Mouse (Mus musculus) B cell, adult 2 months (primary cell): ENCODE measurements around the gene March7.

ENCODE experiments used
- DNase-seq, 2 experiments: peaks; one replicate each; pipeline ENCODE4 v3.0.0; 2022

The March7 gene

DNA sequence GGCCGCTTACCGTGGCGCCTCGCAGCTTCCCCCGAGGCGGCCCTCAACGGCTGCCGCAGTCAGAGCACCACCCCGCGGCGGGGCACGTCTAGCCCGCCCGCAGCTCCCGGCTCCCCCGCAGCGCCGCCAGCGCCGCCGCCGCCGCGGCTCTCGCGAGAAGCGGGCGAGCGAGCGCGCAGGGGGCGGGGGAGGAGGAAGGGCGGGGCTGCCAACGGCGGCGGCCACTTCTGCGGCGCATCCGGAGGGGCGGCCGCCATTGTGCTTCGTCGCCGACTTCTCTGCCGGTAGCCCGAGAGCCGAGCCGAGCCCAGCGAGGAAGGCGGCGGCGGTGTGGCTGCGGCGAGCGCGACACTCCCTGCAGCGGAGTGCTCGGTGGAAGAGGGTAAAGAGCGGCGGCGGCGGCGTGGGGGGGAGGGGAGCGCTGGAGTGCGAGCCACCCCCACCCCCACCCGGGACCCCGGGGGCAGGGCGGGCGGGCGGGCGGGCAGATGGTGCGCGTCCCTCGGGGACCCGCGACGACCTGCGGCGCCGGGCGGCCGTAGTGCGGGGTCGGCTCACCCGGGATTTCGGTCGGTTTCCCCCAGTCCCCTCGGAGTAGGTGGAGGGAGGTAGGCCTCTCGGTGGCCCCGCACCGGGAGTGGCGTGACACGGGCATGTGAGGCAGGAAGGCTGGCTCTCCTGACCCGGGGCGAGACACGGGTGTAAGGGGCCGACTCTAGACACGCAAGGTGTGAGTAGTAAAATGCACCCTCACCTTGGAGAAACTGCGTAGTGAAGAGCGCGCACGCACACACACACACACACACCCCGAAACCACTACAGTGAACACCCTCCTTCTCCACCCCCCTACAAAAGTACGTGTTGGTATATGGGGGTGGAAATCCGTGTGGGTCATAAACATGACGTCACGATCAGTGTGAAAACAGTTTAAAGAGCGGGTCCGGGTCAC is at the start of gene March7, which contains the start of gene Baz2b:
TSS of gene March7 (plus strand) at position 185 of the 949 bp plus-strand sequence.
TSS of gene Baz2b (minus strand) at position 137 of the 949 bp plus-strand sequence.
- peak; percentile 92 to 95 for DNase-seq

DNA sequence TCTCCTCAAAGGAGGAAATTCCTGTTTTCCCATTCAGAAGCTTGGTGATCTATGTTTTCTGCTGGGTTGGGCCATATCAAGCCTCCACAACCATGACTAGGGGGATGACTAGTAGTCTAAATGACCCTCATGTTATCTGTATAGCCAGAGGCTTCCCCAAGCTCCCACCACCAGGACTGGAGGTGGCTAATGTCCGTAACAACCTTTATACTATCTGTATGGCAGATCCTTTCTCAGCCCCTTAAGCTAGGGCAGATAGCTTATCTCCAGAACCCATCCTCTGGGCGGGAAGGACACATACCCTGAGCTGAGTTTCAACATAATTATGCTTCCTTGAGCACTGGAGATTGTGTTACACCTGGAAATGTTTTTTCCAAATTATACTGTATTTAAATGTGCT is 45.9 kb upstream of the March7 start:
- DNase-seq = no peak

DNA sequence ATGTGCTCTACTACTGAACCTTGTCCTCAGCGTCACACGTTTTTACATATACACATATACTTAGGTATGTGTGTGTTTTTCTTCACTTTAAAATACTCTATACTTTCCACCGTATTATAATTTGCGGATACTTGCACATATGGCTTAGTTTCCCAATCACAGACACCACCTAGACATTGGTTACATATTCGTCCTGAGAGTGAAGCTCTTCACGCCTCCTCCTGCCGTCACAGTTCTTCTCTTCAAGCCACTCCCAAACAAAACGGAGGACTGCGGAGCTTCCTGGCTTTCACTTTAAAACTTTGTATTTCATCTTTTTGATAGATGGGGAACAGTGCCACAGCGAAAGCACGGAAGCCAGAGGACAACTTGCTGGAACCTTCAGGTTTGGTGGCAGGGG is 44.0 kb upstream of the March7 start:
- no peak for DNase-seq

DNA sequence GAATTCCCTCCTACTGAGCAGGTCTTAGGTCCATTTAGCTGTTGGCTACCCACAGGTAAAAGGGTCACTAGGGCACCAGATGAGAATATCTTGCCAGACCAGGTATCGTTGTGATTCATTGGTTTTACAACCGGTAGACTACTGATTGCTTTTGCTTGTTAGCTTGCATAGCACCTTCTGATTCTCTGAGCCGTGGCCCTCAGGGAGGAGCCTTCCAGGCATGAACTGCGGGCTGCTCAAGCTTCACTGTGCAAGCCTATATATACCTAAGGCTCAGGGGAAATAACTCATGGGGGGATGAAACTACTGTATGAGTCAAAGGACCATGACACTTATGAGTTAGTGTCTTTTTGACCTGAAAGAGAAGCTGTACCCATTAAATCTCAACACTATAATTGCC is 42.8 kb upstream of the March7 start:
- peak; percentile 27 to 49 for DNase-seq

DNA sequence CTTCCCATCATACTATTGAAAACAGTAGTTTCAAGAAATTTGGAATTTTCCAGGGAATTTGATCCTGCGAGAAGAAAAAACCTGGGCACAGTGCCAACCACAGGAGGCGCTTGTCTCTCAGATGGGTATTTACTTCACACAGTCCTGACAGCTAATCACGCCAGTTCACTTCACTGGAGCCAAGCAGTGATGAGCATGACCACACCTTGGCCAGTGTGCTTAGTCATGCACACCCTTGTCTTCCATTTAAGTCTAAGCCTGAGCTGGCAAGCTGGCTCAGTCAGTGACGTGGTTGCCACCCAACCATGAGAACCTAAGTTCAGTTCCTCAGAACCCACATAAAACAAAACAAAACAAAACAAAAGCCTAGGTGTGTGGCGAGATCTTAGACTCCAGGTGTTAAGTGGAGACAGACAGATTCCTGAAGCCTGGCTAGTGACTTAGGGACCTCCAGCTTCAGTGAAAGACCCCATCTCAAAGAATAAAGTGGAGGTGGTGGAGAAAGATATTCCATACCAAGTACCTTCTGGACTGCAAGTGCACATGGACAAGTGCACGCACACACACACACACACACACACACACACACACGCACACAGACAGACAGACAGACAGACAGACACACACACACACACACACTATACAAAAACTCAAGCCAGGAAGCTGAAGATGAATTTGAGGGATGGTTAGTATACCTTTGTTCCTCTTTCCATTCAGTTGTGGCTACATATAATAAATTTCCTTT is 37.7 kb upstream of the March7 start:
- DNase-seq = peak; percentile 75 to 79

DNA sequence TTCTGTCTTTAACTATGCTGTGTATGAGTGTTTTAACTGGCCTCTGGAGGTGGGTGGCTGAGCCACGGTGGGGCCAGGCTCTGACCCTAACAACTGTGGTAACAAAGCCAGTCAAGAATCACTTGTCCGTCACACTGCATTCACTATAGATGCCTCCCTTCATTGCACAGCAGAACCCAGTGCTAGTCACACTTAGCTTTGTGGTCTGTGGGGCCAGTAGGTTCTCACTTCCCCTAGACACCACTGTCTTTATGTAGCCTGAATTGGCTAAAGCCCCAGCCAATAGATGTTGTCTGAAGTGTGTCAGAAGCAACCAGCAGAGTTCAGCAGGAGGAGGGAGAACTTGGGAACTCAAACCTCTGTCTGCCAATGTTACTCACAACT is 37.2 kb upstream of the March7 start:
- peak; percentile 81 to 82 for DNase-seq

DNA sequence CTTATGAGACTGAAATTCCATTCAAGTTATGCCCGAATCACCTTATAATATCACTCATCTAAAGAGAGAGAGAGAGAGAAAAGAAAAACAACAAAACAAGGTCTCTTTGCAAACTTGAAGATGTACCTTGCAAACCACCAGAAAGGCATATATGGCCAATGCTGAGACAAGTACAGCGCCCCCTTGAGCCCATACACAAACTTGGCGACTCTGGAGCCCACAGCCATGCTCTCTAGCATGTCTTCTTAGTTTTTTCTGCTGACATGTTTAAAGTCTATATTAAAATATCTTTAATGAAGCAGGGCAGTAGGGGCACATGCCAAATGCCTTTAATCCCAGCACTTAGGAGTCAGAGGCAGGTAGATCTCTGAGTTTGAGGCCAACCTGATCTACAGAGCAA is 36.5 kb upstream of the March7 start:
- DNase-seq = peak; percentile 69 to 74

DNA sequence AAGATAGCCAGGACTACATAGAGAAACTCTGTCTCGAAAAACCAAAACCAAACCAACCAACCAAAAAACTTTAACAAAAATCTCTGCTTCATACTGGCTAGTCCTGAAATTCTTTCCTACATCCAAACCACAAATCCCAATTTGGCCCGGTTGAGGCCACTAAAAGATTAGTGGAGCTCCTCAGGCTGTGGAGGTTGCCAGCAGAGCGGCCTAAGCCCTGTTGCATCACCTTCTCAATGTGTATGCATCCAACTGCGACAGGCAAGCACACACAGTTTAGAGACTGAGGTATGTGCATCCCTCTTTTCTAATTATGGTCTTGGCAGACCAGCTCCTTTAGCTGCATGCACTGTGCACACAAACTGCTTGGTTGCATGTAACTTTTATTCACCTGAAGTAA is 36.1 kb upstream of the March7 start:
- no peak for DNase-seq

DNA sequence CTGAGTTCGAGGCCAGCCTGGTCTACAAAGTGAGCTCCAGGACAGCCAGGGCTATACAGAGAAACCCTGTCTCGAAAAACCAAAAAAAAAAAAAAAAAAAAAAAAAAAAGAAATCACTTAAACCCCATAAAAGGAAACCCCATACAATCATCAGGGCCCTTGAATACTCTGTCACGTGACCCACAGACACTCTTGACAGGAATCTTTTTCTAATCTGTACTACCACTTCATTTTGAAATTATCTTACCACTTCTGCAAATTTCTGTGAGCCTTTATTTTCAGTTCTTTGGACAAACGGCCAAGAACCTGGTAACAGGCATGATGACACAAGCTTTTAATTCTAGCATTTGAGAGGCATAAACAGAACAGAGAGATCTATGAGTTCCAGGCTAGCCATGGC is 34.6 kb upstream of the March7 start:
- DNase-seq = no peak

DNA sequence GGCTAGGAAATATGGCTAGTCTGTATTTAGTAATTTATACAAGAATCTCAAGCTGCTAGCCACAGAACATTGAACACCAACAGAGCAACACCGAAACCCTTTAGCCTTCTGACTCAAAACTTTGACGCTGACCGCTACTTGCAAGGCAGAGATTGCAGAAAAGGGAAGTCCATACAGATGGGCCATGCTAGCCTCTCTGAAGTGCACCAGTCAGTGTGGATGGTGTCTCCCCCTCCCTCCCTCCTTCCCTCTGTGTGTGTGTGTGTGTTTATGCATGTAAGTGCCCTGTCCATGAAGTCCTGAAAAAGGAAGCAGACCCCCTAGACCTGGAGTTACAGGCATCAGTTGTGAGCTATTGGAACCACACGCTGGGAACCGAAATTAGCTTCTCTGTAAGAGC is 33.6 kb upstream of the March7 start:
- peak; percentile 45 to 50 for DNase-seq

DNA sequence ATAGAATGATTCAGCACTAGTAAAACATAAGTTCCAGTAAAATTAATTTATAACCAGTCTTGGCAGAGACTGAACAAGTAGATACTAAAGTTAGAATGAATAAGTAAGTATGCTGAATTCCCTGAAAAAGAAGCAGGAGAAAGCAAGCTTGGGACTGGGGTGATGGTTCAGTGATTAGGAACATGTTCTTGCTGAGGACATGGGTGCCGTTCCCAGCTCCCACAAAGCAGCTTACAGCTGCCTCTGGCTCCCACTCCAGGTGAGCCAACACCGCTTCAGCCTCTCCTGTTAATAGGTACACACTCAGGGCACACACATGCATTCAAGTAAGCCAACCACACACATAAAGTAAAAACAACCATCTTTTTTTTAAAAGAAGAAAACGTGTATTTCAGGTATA is 32.2 kb upstream of the March7 start:
- DNase-seq = no peak

DNA sequence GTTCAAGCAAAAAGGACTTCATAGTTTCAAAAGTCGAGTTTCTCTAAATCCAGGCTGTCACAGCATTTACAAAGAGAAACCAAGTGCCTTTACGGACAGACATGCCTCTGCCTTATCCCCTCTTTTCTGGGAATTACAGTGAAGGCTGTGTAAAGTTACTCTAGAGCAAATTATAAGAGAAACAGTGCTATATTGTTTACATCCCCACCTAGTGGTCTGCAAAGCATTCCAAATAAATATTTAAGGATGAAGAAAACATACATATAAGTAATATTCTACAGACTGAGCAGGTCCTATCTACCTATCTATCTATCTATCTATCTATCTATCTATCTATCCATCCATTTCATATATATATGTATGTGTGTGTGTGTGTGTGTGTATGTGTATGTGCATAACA is 28.0 kb upstream of the March7 start:
- DNase-seq = no peak

DNA sequence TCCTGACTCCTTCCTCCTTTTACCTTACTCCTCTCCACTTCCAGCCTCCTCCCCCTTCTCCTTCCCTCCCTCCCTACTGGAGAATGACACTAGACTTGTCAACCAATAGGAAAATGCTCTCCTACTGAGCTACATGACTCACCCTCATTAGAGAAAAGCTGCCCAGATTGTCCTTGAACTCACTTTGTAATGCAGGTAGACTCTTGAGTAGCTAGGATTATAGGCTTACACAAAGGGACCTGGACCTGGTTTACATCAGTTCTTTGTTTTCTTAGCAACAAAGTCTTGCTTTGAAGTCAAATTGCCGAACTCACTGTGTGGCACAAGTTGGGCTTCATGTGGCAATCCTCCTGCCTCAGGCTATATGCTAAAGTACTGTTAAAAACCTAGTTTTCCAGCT is 12.8 kb upstream of the March7 start:
- DNase-seq = no peak

DNA sequence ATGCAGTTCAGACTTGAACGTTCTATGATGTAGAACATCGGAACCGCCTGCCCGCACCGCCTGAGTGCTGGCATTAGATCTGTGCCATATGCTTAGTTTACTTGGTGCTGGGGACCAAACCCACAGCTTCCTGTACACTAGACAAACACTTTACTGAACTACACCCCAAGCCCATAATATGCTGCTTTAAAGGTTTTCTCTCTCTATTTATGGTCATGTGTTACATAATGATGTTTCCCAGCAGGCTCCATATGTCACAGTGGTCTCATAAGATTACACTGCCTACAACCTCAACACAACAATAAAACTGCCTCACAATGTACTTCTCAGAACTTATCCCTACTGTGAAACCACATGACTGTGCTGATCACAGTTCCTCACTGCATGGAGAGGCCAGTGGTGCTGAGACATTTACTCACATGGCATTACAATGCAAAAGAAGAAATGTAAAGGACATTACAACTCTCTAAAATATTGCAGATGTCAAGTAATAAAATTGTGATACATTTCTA is 9.6 kb upstream of the March7 start:
- DNase-seq = no peak

DNA sequence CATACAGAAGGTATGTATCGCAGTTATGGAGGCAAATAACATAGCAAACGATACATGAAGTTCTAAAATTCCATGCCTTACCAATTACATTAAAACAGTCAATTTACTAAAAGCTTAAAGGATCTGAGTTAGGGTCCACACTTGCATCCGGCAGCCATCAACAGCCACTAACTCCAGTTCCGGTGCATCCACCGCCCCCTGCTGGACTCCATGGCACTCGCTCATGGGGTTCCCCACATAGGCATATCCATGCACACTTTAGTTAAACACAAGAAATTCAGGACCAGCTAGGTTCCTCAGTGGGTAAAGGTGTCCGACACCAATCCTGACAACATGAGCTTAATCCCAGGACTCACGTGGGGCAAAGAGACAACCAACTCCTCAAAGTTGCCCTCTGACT is 9.0 kb upstream of the March7 start:
- DNase-seq = peak; percentile 77 to 79

DNA sequence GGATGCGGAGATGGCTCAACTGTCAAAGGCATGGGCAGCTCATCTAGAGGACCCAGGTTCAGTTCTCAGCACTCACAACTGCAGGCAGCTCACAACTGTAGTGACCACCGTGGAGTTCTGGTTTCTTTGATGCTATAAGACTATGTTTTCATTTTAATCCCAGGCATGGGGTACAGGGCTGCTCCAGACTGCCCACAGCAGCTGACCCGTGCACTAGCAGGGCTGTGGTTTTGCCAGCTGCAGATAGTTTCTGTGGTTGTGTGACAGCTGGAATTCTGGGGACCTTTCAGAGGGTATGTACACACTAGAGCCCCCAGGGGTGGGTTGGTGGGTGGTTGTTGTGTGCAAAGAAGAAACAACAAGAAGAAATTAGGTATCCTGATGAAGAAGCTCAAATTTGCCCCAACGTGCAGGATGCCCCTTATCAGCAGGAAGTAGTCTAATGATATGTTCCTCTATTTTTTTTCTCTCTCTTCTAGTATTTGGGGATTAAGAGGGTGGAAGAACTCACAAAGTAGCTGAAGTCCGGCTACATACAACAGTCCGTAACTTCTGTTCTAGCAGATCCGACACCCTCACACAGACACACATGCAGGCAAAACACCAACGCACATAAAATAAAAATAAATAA is 6.7 kb upstream of the March7 start:
- DNase-seq = no peak

DNA sequence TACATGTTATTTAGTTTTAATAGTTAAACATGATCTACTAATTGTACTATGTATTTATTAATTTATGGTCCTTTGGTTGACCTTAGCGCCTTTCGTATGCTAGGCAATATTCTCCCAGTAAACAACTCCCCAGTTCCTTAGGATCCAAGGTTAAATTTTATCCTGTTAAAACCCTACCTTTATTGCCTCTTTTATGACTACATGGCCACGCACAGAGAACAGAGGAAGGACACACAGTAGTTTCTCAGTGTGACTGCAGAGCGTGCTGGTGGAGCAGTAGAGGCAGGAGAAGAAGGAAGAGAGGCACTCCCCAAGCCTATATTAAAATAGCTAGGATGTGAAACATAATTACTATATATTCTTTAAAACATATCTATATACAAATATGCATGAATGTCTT is 6.0 kb upstream of the March7 start:
- DNase-seq = no peak

DNA sequence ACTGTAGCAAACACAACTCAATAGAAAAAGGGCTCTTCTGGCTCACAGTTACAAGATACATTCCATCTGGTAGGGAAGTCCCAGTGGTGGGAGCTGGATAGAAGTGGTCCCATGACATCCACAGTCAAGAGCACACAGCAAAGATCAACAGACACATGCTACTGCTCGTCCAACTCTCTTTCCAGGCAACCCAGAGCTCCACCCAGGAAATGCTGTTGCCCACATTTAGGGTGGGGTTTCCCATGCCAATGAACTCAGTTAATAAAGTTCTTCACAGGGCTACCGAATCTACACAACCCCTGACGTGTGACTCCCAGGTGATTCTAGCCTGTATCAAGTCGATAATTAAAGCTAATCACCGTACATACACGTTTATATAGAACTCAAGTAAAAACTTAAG is 5.5 kb upstream of the March7 start:
- DNase-seq = no peak

DNA sequence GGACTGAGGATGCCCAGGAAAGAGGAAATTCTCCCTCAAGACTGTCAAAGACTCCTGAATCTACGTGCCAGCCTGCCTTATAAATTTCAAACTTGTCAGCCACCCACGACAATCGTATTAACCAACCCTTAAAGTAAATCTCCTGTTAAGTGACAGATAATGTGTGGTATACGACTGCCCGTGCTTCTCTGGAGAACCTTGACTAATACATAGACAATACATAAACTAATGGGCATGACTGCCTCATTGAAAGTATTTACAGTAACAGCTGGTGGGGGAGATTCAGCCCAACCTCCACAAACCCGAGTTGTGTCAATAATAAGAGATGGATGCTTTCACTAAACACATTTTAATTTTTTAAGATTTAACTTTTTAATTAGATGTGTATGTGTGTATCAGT is 3.9 kb upstream of the March7 start:
- DNase-seq = no peak

DNA sequence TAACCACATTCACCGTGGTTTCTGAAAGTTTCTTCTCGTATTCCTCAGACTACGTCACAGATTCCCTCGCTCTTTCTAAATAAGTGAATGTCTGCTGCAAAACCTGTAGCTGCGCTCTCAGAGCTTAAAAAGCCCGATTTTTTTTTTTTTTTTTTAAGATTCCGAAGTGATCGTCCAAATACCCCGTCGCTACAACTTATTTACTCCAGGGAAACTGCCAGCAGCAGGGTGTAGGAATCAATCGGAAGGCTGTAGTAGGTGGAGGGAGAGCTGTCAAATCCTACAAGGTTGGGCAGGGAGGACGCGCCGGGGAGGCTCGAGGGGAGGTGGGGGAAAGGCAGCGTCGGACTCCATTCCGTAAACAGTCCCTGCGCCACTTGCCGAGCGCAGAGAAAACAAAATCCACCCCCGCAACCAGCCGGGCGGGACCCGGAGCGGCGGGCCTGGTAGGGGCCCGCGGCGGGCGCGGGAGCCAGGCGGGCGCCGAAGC is 520 bp upstream of the March7 start:
- DNase-seq = peak in 1 of 2 experiments; percentile 69

DNA sequence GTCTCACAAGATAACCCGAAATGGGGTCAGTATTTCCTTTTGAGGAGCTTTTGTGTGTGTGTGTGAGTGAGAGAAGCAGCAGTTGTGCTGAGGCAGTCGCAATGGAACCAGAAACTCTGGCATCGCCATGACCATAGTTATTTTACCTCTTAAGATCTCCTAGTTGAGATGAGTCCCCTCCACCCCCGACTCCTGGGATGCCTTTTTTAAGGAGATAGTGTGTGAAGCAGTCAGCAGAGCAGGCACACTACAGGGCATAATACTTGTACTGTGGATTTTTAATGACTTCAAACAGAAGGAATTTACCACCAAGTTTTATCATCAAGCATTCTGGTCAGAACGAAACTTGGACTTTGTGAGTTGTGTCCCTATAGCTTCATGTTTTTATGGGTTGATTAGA is 1.1 kb downstream of the March7 start:
- DNase-seq = no peak

DNA sequence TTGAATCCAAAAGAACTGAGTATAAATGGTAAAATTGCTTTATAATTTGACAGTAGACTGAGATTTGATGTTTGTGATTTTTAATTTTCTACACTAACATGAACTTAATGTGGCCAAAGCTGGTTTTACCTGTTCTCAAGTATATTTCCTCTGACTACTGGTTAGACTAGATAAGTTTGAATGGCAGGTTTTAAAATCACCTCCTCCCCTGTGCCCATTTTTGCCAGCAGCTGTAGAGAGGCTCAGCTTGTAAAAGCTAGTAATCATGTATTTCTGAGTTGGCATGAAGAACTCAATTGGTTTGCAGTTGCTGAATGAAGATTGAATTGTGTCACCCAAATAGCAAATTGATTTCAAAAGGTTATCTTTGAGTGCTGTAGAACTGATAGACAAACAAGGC is 2.8 kb downstream of the March7 start:
- DNase-seq = no peak

DNA sequence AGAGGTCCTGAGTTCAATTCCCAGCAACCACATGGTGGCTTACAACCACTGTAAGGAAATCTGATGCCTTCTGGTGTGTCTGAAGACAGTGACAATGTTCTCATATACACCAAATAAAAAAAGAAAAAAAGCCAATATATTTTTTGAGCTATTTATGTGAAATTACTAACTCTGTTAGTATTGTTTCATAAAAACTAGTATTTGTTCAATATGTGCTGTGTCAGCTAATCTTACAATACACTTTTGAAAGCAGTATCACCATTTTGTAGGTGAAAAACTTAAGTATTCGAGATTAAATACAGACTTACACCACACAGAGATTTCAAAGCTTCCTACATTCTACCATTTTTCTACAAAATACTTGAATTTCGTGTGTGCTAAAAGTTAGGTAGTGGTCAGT is 5.0 kb downstream of the March7 start:
- DNase-seq = no peak
